Mouse (Mus musculus): ENCODE data around the gene Klf13.

DNA sequence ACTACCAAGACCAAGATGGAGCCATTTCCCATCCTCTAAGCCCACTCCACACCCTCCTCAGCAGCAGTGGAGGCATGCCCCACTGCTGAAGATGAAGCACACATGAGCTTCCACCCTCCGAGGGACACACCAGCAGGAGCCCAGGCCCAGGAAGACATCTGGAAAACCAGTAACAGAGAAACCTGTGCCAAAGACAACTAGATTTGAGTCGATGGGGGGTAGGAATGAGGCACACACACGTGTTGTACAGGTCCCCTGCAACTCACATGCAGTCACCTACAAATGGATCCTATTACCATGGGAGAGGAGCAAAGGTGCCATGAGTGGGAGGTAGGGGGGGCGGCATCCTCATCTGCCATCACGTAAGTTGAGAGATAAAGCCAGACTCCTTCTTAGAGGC lies 28.5 kb downstream of the Klf13 start:
- no peak for TF ChIP-seq POLR2A (IDR thresholded peaks at IDR 0.05; ENCODE audit: insufficient read length, low read depth)
- no peak for TF ChIP-seq TCF12 (IDR thresholded peaks at IDR 0.05; ENCODE audit: insufficient read depth, poor library complexity, severe bottlenecking)
- no peak for TF ChIP-seq E2F4 (IDR thresholded peaks at IDR 0.05; ENCODE audit: insufficient read depth)
- TF ChIP-seq MYOD1 (IDR thresholded peaks at IDR 0.05; ENCODE audit: control insufficient read depth in 1 of 3, insufficient read length in 2 of 3, low read depth in 2 of 3), result no peak
- TF ChIP-seq MYOG (IDR thresholded peaks at IDR 0.05; ENCODE audit: control insufficient read depth in 1 of 3, insufficient read depth in 1 of 3, insufficient read length in 2 of 3, low read depth in 2 of 3), result no peak
- no peak for TF ChIP-seq MAX (IDR thresholded peaks at IDR 0.05; ENCODE audit: low read depth)
- no peak for TF ChIP-seq TCF3 (IDR thresholded peaks at IDR 0.05; ENCODE audit: insufficient read length, low read depth)
- TF ChIP-seq CEBPB (IDR thresholded peaks at IDR 0.05; ENCODE audit: insufficient read depth, poor library complexity, severe bottlenecking), result no peak
- TF ChIP-seq USF1 (IDR thresholded peaks at IDR 0.05; ENCODE audit: low read depth), result no peak
- no peak for TF ChIP-seq POLR2AphosphoS2 (IDR thresholded peaks at IDR 0.05; ENCODE audit: insufficient read length, low read depth)

Measured in myocyte (in vitro differentiated cells).